Mouse (Mus musculus): ENCODE results near the gene Zfp366. TPM values are rescaled to one million over a fixed set of nuclear protein-coding genes. Genes with fewer than 3 reads are reported as not detected.
A peak's percentile ranks its signal among the peaks of the same experiment; 100 is the strongest.

Zfp366 gene
- total RNA-seq, 2 experiments from 2014 or later = 0.04 to 0.69 TPM

DNA sequence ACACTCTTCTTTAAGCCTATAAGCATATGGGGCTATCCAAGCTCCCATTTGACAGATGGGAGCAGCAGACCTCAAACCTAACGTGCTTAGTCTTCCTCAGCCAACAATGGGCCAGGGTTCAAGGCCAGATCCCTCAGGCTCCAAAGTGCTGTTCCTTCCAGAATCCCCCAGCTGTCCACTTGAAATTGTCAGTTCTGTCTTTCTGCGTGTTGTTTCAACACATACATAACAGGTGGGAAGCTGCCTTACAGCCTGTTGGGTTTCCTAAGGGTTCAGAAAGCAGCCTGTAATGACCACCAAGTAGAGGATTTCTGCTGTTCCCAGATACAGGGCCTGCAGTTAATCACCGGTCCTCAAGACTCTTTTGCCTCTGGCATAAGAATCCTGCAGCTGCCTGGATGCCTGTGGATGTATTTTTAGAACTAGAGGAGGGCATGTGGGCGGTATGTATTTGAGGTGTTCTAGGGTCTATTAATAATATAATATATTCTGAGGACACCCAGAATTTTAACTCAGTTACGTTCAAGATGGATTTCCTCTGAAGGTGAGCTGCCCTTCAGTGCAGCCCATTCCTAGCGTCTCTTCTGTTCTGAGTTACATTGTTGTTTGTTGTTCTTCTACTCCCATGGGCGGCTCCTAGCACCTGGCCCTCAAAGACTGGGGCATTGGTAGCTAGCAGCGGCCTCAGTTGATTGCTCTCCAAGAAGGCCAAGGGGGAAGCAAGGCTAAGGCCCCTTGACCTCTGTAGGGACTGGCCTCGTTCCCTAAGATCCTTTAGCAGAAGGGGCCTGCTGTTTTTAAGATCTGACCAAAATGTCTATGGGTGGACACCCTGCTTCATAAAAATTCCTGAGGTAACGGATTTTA is 41.0 kb downstream of the Zfp366 start:
- ATAC-seq (ENCODE audit: poor library complexity, severe bottlenecking) = no peak

DNA sequence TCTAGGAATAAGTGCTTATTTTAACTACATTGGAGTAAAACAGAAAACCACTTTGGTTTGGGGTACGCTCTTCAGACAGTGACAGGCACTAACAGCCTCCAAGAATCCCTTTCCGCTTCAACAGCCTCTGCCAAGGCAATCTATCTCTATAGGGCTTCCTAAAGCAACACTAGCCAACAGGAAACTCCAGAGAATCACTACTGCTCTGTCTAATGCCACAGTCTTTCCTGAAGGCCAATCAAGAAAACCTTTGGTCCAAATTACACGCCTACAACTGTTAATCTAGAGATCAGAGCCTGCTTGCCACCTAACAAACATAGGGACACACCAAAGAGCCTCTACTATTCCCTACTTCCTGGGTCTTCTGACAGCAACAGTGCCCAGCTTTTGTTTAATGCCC is 42.2 kb downstream of the Zfp366 start:
- ATAC-seq (ENCODE audit: poor library complexity, severe bottlenecking) = no peak

GRCm38 (mm10) chr13:99227456-99228250 is 43.0 kb downstream of the Zfp366 start:
- ATAC-seq (ENCODE audit: poor library complexity, severe bottlenecking) = no peak

- no peak for ATAC-seq (ENCODE audit: poor library complexity, severe bottlenecking)
Measured at GRCm38 (mm10) chr13:99228821-99229570, 44.4 kb downstream of the Zfp366 start.

DNA sequence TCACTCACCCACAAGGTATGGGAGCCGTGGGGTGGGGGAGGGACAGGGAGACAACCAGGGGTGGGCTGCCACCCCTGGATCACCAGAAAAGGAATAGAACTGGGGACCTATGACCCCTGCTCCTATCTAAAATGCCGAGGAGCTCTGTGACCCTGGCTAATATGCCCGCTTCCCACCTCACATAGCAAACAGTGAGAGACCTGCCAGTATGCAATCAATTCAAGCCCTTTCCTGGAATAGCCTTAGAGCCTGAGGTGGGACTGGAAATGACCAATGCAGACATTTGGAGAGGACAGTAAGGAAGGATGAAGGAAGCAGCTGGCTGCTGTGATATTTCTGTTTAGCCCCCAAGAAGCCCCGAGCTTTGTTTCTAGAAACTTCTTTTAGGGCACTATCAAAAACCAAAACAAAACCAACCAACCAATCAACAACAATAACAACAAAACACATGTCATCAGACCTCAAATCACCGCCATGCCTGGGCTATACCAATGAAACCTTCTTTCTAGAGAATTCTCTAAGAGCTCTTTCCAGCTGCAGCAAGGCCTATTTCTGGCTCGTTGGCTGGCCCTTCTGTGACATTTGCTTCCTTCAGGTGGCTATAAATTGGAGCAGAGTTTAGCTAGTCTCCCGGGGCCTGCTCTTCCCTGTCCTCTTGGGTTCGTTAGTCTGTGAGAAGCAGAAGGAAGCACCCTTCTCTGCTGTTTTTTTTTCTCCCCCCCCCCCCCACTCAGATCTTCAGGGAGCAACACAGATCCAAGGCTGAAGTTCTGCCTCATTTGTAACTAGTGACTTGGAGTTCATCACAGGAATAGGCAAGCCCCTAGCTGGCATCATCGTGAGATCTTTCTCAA is 45.2 kb downstream of the Zfp366 start:
- no peak for ATAC-seq (ENCODE audit: poor library complexity, severe bottlenecking)

GRCm38 (mm10) chr13:99230495-99230868 is 45.9 kb downstream of the Zfp366 start:
- no peak for ATAC-seq (ENCODE audit: poor library complexity, severe bottlenecking)

DNA sequence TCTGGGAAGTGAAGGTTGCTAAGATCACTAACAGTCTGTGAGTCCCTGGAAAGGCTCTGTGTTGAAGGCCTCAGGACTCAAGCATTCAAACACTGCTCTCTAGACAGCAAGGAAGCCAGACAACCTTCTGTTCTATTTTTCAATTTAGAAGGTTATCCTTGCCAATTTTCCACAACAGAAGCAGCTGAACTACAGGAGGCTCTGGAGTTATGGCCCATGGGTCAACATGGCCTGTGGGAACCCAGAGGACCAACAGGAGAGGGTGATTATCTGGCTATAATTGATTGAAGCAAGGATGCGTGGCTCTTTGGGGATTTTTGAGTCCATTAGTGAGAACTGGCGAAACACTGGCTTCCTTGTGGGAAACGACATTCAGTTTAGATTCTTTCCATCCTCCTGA is 48.7 kb downstream of the Zfp366 start:
- ATAC-seq (ENCODE audit: poor library complexity, severe bottlenecking) = no peak

DNA sequence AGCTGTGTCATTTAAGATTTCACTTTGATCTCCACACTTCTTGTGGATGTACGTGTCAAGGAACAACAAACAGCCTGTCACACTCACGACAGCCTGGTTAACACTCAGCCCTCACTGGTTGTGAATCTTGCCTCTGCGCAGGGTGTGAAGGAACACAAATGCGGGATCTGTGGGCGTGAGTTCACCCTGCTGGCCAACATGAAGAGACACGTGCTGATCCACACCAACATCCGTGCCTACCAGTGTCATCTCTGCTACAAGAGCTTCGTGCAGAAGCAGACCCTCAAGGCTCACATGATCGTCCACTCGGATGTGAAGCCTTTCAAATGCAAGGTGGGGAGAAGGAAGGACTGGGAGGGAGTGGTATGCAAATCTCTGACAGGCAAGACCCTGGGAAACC is 49.3 kb downstream of the Zfp366 start:
- ATAC-seq (ENCODE audit: poor library complexity, severe bottlenecking) = no peak

DNA sequence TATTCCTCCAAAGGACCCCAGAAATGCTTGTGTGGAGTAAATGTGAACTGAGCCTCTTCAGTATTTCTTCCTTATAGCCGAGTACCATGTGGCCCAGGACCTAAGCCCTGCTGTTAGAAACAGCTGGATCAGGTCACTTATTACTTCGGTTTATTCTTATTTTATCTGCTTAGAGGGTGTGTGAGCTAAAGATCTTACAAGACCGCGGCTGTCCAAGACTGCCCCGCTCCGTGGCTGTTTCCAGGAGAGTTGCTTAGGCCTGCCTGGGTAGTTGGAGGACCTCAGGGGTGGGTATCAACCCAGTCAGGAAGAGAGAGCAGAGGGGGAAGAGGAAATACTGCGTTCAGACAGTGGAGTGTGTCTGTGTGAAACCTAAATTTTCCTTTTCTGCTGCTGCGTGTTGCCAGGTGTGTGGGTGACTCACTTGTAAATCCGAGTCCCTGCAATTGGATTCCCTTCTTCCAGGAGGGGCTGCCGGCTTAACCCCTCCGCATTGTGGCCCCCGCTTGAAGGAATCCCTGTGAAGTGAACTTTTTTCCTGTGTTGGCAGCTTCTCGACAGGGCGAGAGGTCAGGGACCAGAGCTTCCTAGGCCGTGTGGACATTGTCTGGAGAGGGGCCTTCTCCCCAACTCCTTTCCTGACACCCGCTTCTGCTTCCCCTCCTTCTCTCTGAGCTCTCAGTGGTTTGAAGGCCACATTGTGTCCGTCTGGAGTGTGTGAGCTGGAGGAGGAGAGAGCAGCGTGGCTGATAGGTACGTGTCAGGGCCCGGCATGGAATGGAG is 51.0 kb downstream of the Zfp366 start:
- no peak for ATAC-seq (ENCODE audit: poor library complexity, severe bottlenecking)

GRCm38 (mm10) chr13:99236222-99236621 is 51.6 kb downstream of the Zfp366 start:
- no peak for ATAC-seq (ENCODE audit: poor library complexity, severe bottlenecking)

DNA sequence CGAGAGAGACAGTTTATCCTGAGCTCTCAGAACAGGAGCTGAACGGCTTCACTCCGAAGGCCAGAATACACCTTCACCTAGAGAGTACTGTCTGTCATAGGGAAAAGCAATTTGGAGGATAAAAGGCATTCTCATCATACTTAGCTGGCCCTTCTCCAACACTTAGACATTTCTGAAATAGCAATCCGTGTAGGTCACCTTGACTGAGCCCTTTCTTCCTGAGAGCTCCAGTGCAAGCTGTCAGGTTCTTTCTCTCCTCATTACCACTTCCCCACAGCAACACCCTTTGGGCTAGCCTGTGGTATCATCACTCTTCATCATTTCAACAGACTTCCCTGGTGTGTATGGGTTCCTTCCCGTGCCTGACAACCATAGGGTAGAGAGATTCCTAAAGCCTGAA is 52.5 kb downstream of the Zfp366 start:
- no peak for ATAC-seq (ENCODE audit: poor library complexity, severe bottlenecking)

DNA sequence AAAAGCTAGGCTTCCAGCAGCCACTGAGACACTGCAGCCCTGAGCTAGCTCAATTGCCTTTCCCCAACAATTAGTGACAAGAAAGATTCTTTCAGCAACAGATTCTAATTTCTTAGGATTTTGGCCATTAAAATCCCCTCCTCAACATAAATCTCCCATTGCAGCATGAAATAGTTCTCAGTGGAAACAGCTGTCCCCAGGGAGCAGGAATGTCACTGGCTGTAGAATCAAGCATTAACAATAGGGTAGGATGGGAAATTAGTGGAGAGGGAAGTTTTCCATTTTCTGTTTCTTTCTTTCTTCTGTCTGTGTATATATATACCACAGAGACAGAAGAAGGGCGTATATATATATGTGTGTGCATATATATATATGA is 53.2 kb downstream of the Zfp366 start:
- ATAC-seq (ENCODE audit: poor library complexity, severe bottlenecking) = no peak

- no peak for ATAC-seq (ENCODE audit: poor library complexity, severe bottlenecking)
Measured at GRCm38 (mm10) chr13:99238217-99239160, 53.9 kb downstream of the Zfp366 start.

DNA sequence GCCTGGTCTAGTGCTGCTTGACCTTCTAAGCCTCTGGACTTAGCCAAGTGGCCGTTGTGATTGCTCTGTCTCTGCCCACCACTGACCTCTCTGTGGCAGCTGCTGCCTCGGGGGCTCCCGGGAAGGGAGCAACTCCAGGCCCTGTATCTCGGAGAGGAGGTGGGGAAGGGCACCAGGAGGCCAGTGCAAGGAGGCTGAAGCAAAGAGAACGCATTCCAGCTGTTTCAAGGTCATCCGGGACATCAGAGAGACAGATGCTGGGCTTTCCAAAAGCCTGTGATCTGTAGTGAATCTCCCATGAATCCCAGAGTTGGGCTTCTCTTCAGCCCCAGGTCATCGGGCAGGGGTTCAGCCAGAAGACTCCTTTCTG is 54.5 kb downstream of the Zfp366 start:
- ATAC-seq (ENCODE audit: poor library complexity, severe bottlenecking) = no peak

DNA sequence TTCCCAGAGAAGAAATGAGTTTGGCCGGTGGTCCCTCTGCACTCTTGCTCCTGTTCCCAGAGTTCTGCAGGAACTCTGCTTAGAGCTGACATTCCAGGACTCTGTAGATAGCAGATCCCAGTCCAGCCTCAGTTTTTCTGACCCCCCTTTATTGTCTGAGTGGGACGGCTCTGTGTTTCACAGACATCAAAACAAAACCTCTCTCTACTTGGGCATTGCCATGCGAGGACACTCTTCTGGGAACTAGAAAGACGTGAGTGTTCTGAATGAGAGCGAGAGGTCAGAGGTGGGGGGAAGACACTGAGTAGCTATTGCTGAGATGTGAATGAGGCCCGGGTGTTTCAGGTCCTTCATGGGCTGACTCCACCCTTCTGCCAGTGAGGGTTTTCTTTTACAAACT is 55.1 kb downstream of the Zfp366 start:
- no peak for ATAC-seq (ENCODE audit: poor library complexity, severe bottlenecking)

DNA sequence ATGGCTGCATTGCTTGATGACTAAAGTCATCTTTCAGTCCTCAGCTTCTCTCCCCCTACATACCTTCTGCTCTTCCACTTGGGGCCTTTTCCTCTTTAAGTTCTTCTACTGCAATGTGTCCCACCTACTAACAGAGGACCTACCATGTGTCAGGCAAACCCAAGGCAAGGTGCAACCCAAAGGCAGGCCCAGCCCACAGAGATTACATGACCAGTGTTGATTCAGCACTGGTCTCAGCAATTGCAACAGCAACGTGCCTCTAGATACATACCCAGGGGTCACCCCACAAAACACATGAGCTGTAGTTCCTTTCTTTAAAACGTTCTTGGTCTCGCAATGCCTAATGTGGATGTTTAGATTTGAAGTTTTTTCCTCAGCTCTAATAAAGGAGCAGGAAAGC is 57.4 kb downstream of the Zfp366 start:
- peak; percentile 48 for ATAC-seq (ENCODE audit: poor library complexity, severe bottlenecking)

GRCm38 (mm10) chr13:99242895-99243294 is 58.3 kb downstream of the Zfp366 start:
- peak; percentile 48; the same call in 1 of the 2 replicates for ATAC-seq (ENCODE audit: poor library complexity, severe bottlenecking)

- ATAC-seq (ENCODE audit: poor library complexity, severe bottlenecking) = no peak
Measured at GRCm38 (mm10) chr13:99243831-99244230, 59.2 kb downstream of the Zfp366 start.

- ATAC-seq (ENCODE audit: poor library complexity, severe bottlenecking) = no peak
Measured at GRCm38 (mm10) chr13:99244471-99244870, 59.8 kb downstream of the Zfp366 start.
